Mouse (Mus musculus) CH12.LX (cell line): ENCODE measurements around the gene Ninl. TPM values are rescaled to one million over a fixed set of nuclear protein-coding genes. Genes with fewer than 3 reads are reported as not detected.

Experiments
- DNase-seq: peaks from one replicate; pipeline ENCODE4 v3.0.0-alpha.2; 2013; ENCODE audit errors: extremely low read depth
- H3K27ac ChIP-seq: 2 replicates; pipeline ENCODE4 v1.5.1; 2012; ENCODE audit warnings: low read depth, mild to moderate bottlenecking, control low read depth, moderate library complexity; ENCODE audit not compliant: insufficient read depth
- H3K27me3 ChIP-seq: replicated peaks from 2 replicates; pipeline ENCODE3; 2012; ENCODE audit warnings: inconsistent platforms
- H3K36me3 ChIP-seq, 2 experiments: replicated peaks in 1 of 2; 2 replicates each; pipeline versions ENCODE3 to v1.6.1; 2012; ENCODE audit warnings: inconsistent platforms in 1 of 2, low read length in 1 of 2, mild to moderate bottlenecking in 1 of 2, mixed read lengths in 1 of 2, moderate library complexity in 1 of 2; ENCODE audit not compliant: control insufficient read depth in 1 of 2, insufficient read depth in 1 of 2
- H3K4me1 ChIP-seq, 2 experiments: 2 replicates each; pipeline ENCODE4 v1.6.1; 2012; ENCODE audit warnings: inconsistent platforms in 1 of 2, moderate library complexity in 1 of 2; ENCODE audit not compliant: insufficient read depth in 2 of 2, control insufficient read depth in 1 of 2
- H3K4me2 ChIP-seq: 2 replicates; pipeline ENCODE4 v1.6.1; 2012; ENCODE audit warnings: low read depth, mild to moderate bottlenecking, control low read depth; ENCODE audit not compliant: poor library complexity, insufficient read depth, severe bottlenecking
- H3K4me3 ChIP-seq, 3 experiments: fragments of 150-350 bp in 1 of 3; sonication (generic) in 1 of 3; replicated peaks in 1 of 3; 2 replicates each; pipeline versions ENCODE3 to v1.5.1; 2011 to 2012; ENCODE audit warnings: low read depth in 2 of 3, low read length in 2 of 3, mild to moderate bottlenecking in 2 of 3, moderate library complexity in 2 of 3, control low read depth in 1 of 3, improper control_type of control experiment in 1 of 3, inconsistent platforms in 1 of 3, mixed read lengths in 1 of 3; ENCODE audit not compliant: poor library complexity in 1 of 3
- H3K79me2 ChIP-seq: replicated peaks from 2 replicates; pipeline ENCODE4 v1.6.1; 2012; ENCODE audit warnings: mild to moderate bottlenecking, moderate library complexity; ENCODE audit not compliant: control insufficient read depth, poor library complexity, insufficient read depth, severe bottlenecking; ENCODE audit errors: extremely low read depth
- H3K9ac ChIP-seq: 2 replicates; pipeline ENCODE4 v1.6.1; 2012; ENCODE audit warnings: low read depth, mild to moderate bottlenecking, control low read depth, moderate library complexity; ENCODE audit not compliant: insufficient read depth
- H3K9me3 ChIP-seq: replicated peaks from 2 replicates; pipeline ENCODE3; 2012; ENCODE audit warnings: low read length, inconsistent platforms, mixed read lengths
- CHD2 ChIP-seq: IDR thresholded peaks from 2 replicates; pipeline ENCODE4 v1.6.1; 2011; ENCODE audit warnings: low read length, improper control_type of control experiment
- CTCF ChIP-seq, 2 experiments: IDR thresholded peaks in 1 of 2; conservative IDR thresholded peaks in 1 of 2; 2 replicates each; pipeline ENCODE4 v1.5.1; 2011 to 2012; ENCODE audit warnings: low read depth in 2 of 2, low read length in 2 of 2, improper control_type of control experiment in 1 of 2, inconsistent platforms in 1 of 2, mild to moderate bottlenecking in 1 of 2, moderate library complexity in 1 of 2
- E2F4 ChIP-seq: IDR thresholded peaks from 2 replicates; pipeline ENCODE4 v1.6.1; 2011; ENCODE audit warnings: low read depth, low read length, improper control_type of control experiment; ENCODE audit not compliant: insufficient replicate concordance
- ELF1 ChIP-seq: IDR thresholded peaks from 2 replicates; pipeline ENCODE4 v1.6.1; 2014; ENCODE audit warnings: low read depth, mild to moderate bottlenecking, inconsistent platforms, low read length, improper control_type of control experiment
- EP300 ChIP-seq: IDR thresholded peaks from 2 replicates; pipeline ENCODE4 v1.6.1; 2011; ENCODE audit warnings: low read length, improper control_type of control experiment
- ETS1 ChIP-seq: conservative IDR thresholded peaks from 2 replicates; pipeline ENCODE4 v1.6.1; 2012; ENCODE audit warnings: low read depth, mild to moderate bottlenecking, inconsistent platforms, low read length, improper control_type of control experiment, moderate library complexity
- GABPA ChIP-seq: IDR thresholded peaks from 2 replicates; pipeline ENCODE4 v1.6.1; 2012; ENCODE audit warnings: low read depth, low read length, improper control_type of control experiment, inconsistent platforms; ENCODE audit not compliant: insufficient replicate concordance
- IRF4 ChIP-seq: IDR thresholded peaks from 2 replicates; pipeline ENCODE4 v1.6.1; 2014; ENCODE audit warnings: low read depth, mild to moderate bottlenecking, inconsistent platforms, low read length, improper control_type of control experiment
- JUN ChIP-seq: IDR thresholded peaks from 2 replicates; pipeline ENCODE4 v1.6.1; 2011; ENCODE audit warnings: low read depth, mild to moderate bottlenecking, low read length, improper control_type of control experiment, moderate library complexity; ENCODE audit not compliant: insufficient read depth
- JUND ChIP-seq: conservative IDR thresholded peaks from 2 replicates; pipeline ENCODE4 v1.6.1; 2011; ENCODE audit warnings: low read depth, low read length, improper control_type of control experiment
- MAFK ChIP-seq: IDR thresholded peaks from 2 replicates; pipeline ENCODE4 v1.6.1; 2011; ENCODE audit warnings: low read length, improper control_type of control experiment; ENCODE audit not compliant: insufficient replicate concordance
- NRF1 ChIP-seq: IDR thresholded peaks from 2 replicates; pipeline ENCODE4 v1.6.1; 2014; ENCODE audit warnings: low read depth, mild to moderate bottlenecking, inconsistent platforms, low read length, improper control_type of control experiment, moderate library complexity
- POLR2A ChIP-seq: IDR thresholded peaks from 2 replicates; pipeline ENCODE4 v1.6.1; 2011; ENCODE audit warnings: low read depth, mild to moderate bottlenecking, improper control_type of control experiment, low read length
- POLR2AphosphoS2 ChIP-seq: IDR thresholded peaks from 2 replicates; pipeline ENCODE4 v1.6.1; 2011; ENCODE audit warnings: low read depth, low read length, improper control_type of control experiment
- RAD21 ChIP-seq: IDR thresholded peaks from 2 replicates; pipeline ENCODE4 v1.6.1; 2011; ENCODE audit warnings: low read depth, mild to moderate bottlenecking, low read length, improper control_type of control experiment, moderate library complexity
- SIN3A ChIP-seq: IDR thresholded peaks from 2 replicates; pipeline ENCODE4 v1.6.1; 2012; ENCODE audit warnings: low read length, improper control_type of control experiment, inconsistent platforms
- TCF12 ChIP-seq: IDR thresholded peaks from 2 replicates; pipeline ENCODE4 v1.6.1; 2014; ENCODE audit warnings: low read depth, mild to moderate bottlenecking, inconsistent platforms, low read length, improper control_type of control experiment
- UBTF ChIP-seq: IDR thresholded peaks from 2 replicates; pipeline ENCODE4 v1.6.1; 2012; ENCODE audit warnings: low read depth, mild to moderate bottlenecking, inconsistent platforms, low read length, improper control_type of control experiment, moderate library complexity
- USF1 ChIP-seq: IDR thresholded peaks from 2 replicates; pipeline ENCODE4 v1.6.1; 2014; ENCODE audit warnings: low read depth, mild to moderate bottlenecking, inconsistent platforms, low read length, improper control_type of control experiment
- USF2 ChIP-seq: conservative IDR thresholded peaks from 2 replicates; pipeline ENCODE4 v1.6.1; 2011; ENCODE audit warnings: low read depth, low read length, improper control_type of control experiment
- ZKSCAN1 ChIP-seq: IDR thresholded peaks from 2 replicates; pipeline ENCODE4 v1.6.1; 2012; ENCODE audit warnings: low read depth, inconsistent platforms, low read length, improper control_type of control experiment, borderline replicate concordance
- ZMIZ1 ChIP-seq: IDR thresholded peaks from 2 replicates; pipeline ENCODE4 v1.6.1; 2012; ENCODE audit warnings: low read depth, mild to moderate bottlenecking, inconsistent platforms, low read length, improper control_type of control experiment
- dilution Hi-C: fragments of 300-500 bp; cut with MboI; formaldehyde crosslinking; loops from 2 replicates; pipeline ENCODE4 v1.14.3; 2020; ENCODE audit warnings: low sequenced_read_pairs; ENCODE audit not compliant: extremely low pct_unique_long_range_greater_than_20kb, extremely low pct_ligation_motif_present
- in situ Hi-C: fragments of 300-500 bp; cut with MboI; formaldehyde crosslinking; loops from 3 replicates; pipeline ENCODE4 v1.14.3; 2019; ENCODE audit warnings: low sequenced_read_pairs, low pct_ligation_motif_present, low pct_unique_long_range_greater_than_20kb, mixed read lengths
- polyA plus RNA-seq: library from polyadenylated mRNA; unstranded; fragments of >175 nt; gene quantifications from 2 replicates; pipeline ENCODE4 v1.2.1, GENCODE M21; 2012; ENCODE audit warnings: low read depth; ENCODE audit not compliant: insufficient read length
- total RNA-seq, 2 experiments: library from RNA; depleted of rRNA; stranded (reverse); fragments of 300-350 nt in 1 of 2; fragments of >200 nt in 1 of 2; gene quantifications; 2 replicates each; pipeline ENCODE4 v1.2.3; 2012 to 2014

Ninl gene
- total and polyA plus RNA-seq, 3 experiments, result 1.8 to 6.6 (median 3.5) TPM

DNA sequence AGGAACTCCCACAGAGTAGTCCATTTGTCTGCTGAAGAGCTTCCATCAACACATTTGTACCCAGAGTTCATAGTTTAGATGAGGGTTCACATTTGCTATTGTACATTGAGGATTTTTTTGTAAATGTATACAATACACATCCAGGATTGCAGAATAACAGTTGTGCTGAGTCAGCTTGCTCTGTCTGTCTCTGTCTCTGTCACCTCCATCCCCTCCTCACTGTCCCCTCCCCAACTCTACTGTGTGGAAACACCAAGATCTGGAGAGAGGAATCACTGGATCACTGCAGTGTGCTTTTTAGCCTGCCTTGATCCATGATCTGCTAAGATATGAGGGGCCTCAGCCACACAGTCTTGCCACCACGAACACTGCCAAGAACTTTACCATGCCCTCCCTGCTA is 153.4 kb downstream of the Ninl start:
- H3K9me3 ChIP-seq, result no peaks in the 10 kb centered on the region
- no peaks in the 10 kb centered on the region for H3K27me3 ChIP-seq
- H3K36me3 ChIP-seq, result peaks cover 0 to 40% of the 10 kb centered on the region in 2 experiments
- dilution Hi-C loops (no loop called here), in situ Hi-C loops (no loop called here)
- H3K9ac ChIP-seq, result no peak overlapping the region
- TF ChIP-seq CHD2 (no peak), GABPA (no peak), POLR2A (no peak), ELF1 (no peak), UBTF (no peak), USF1 (no peak), MAFK (peak; percentile 84)
- no peak overlapping the region for H3K4me2 ChIP-seq
- no peaks in the 10 kb centered on the region; the same call in 1 of the 2 replicates for H3K79me2 ChIP-seq
- no peak for DNase-seq
- no peak overlapping the region for H3K4me3 ChIP-seq
- no peak overlapping the region for H3K27ac ChIP-seq
- 0 out of 4 replicates have a peak, but pooled peaks cover 0 to 5% of the 10 kb centered on the region in 2 experiments for H3K4me1 ChIP-seq

- H3K36me3 ChIP-seq, result peaks cover 0 to 34% of the 10 kb centered on the region in 2 experiments
- no peaks in the 10 kb centered on the region for H3K27me3 ChIP-seq
- DNase-seq, result no peak
- H3K4me2 ChIP-seq, result no peak overlapping the region
- TF ChIP-seq CHD2 (no peak), ZKSCAN1 (no peak), JUND (no peak), EP300 (no peak), POLR2AphosphoS2 (no peak), MAFK (no peak), RAD21 (no peak), TCF12 (no peak), ETS1 (no peak), IRF4 (no peak), CTCF (conservative IDR thresholded peaks at IDR 0.05 in 1 of 2, IDR thresholded peaks at IDR 0.05 in 1 of 2; ENCODE audit: low read depth in 2 of 2, low read length in 2 of 2) (no peak), ZMIZ1 (no peak), USF2 (no peak), JUN (no peak), NRF1 (no peak), E2F4 (no peak), SIN3A (no peak)
- dilution Hi-C loops (no loop called here), in situ Hi-C loops (no loop called here)
- no peak overlapping the region for H3K9ac ChIP-seq
- H3K4me1 ChIP-seq, result 0 out of 4 replicates have a peak, but pooled peaks cover 0 to 5% of the 10 kb centered on the region in 2 experiments
- H3K27ac ChIP-seq, result no peak overlapping the region
- no peaks in the 10 kb centered on the region for H3K79me2 ChIP-seq
- no peaks in the 10 kb centered on the region for H3K9me3 ChIP-seq
- H3K4me3 ChIP-seq, result no peak overlapping the region
Observed at GRCm38 (mm10) chr2:150884779-150885110, 154.4 kb downstream of the Ninl start.

Other genes starting within 250 kb of the Ninl start
- 43.6 and 45.5 TPM in 2 replicates for gene Abhd12, start 134.6 kb downstream of the Ninl start, total RNA-seq (2012; rRNA removed)
- gene Abhd12, start 134.6 kb downstream of the Ninl start, total RNA-seq (2014; rRNA removed), result 51.5 and 51.9 TPM in 2 replicates
- gene Abhd12, start 134.6 kb downstream of the Ninl start, polyA plus RNA-seq, result 45.7 and 51.3 TPM in 2 replicates
- 41.4 and 47.1 TPM in 2 replicates for gene Gins1, start 134.0 kb downstream of the Ninl start, total RNA-seq (2012; rRNA removed)
- gene Gins1, start 134.0 kb downstream of the Ninl start, total RNA-seq (2014; rRNA removed), result 65.9 and 81.4 TPM in 2 replicates
- 68.4 and 76.7 TPM in 2 replicates for gene Gins1, start 134.0 kb downstream of the Ninl start, polyA plus RNA-seq
- 15.6 and 22.2 TPM in 2 replicates for gene Nanp, start within 50 bp of the Ninl start, total RNA-seq (2012; rRNA removed)
- gene Nanp, start within 50 bp of the Ninl start, total RNA-seq (2014; rRNA removed), result 30.8 and 35.3 TPM in 2 replicates
- 31.9 and 33.0 TPM in 2 replicates for gene Nanp, start within 50 bp of the Ninl start, polyA plus RNA-seq
- gene Gm14151, start 53.0 kb upstream of the Ninl start, total RNA-seq (2012; rRNA removed), result not detected in 2 replicates
- gene Gm14151, start 53.0 kb upstream of the Ninl start, total RNA-seq (2014; rRNA removed), result not detected in 2 replicates
- not detected in 2 replicates for gene Gm14151, start 53.0 kb upstream of the Ninl start, polyA plus RNA-seq
- gene Gm14147, start 58.9 kb upstream of the Ninl start, total RNA-seq (2012; rRNA removed), result not detected in 2 replicates
- gene Gm14147, start 58.9 kb upstream of the Ninl start, total RNA-seq (2014; rRNA removed), result not detected in 2 replicates
- gene Gm14147, start 58.9 kb upstream of the Ninl start, polyA plus RNA-seq, result not detected in 2 replicates